Mouse (Mus musculus) liver (tissue): ENCODE measurements around the gene Tnni1.
A peak's percentile ranks its signal among the peaks of the same experiment; 100 is the strongest.

Experiments used
- DNase-seq: peaks from one replicate; pipeline ENCODE4 v3.0.0-alpha.2; 2020; ENCODE audit warnings: mixed read lengths

The Tnni1 gene

DNA sequence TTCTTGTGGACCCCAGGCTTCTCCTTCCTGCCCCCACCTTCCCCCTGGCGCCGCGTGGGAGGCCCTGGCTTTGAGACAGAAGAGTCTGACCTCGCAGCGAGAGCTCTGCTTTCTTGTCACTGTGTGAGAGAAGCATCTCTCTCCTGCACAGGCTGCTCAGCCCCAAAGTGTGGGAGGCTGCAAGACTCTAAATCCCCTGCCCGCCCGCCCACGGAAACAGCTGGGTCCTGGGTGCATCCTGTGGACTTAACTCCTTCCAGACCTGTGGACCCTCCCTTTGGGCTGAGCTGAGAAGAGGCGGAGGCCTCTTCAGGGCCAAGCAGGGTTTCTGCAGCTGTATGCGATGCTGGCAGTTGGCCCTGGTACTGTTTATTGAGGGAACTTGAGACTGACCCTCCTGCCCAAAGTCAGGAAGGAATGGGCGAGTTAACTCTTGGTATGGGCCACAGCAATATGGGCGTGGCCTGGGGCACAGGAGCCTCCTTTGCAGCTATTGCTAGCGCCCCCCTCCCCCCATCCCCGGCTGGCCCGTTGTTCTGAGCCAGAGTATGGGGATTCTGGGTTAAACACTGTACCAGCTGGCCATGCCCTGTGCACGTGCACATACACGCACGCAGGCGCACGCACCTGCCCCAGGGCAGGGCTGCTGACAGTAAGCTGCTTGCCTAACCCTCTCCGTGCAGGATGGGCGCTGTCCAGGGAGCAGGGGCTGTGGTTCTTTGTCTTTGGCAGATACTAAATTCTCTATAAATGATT is at the start of gene Tnni1:
Tnni1 (plus strand) TSS at position 655 of the 756 bp plus-strand sequence.
- peak; percentile 42 for DNase-seq

DNA sequence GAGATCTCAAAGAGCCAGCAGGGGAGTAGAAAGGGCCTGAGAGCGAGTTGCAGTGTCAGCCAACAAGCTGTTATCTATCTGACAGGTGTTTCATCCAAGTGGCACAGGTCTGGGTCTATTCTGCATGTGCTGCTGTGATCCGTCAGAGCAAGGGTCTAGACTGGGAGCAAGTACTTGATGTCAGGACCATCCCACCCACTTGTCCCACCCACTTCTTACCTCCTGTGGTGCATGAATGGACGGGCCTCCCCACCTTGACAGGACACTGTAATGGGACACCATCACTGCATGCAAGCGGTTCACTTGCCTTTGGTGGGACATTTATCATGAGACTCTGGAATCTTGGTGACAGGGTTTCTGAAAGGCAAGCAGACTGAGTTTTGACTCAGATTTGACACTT is 49.4 kb upstream of the Tnni1 start:
- DNase-seq = no peak

DNA sequence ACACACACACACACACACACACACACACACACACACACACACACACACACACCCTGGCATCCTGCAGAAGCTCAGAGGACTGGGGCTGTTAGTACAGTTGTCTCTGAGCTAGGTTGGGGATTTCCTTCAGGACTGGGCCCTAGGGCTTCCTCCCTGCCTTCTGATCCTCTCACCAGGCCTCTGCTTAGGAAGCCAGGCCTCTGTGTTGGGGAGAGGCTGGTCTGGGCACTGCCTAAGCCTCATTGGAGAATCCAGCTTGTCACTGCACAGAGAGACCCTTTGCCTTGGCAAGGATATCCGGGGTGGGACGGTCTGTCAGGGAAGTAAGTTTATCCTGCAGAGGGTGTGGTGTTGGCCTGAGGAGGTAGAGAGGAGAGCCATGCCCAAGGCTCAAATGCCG is 48.9 kb upstream of the Tnni1 start:
- DNase-seq = no peak

DNA sequence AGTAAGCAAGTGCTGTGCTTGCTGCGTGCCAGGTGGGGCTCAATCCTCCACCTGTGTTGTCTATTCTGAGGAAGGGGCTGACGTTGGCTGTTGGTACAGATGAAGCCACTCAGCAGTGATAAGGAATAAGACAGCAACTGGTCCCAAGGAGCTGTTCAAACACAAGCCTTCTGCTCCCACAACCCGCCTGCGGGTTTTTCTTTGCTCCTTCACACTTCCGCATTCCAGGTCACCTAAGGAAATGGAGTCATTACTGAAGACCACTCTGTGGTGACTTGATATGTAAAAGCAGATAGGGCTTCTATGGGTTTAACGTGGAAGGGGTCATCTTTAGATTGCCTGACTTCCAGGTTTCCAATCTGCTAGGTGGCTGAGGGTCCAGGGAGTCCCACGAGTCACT is 47.8 kb upstream of the Tnni1 start:
- DNase-seq = no peak

DNA sequence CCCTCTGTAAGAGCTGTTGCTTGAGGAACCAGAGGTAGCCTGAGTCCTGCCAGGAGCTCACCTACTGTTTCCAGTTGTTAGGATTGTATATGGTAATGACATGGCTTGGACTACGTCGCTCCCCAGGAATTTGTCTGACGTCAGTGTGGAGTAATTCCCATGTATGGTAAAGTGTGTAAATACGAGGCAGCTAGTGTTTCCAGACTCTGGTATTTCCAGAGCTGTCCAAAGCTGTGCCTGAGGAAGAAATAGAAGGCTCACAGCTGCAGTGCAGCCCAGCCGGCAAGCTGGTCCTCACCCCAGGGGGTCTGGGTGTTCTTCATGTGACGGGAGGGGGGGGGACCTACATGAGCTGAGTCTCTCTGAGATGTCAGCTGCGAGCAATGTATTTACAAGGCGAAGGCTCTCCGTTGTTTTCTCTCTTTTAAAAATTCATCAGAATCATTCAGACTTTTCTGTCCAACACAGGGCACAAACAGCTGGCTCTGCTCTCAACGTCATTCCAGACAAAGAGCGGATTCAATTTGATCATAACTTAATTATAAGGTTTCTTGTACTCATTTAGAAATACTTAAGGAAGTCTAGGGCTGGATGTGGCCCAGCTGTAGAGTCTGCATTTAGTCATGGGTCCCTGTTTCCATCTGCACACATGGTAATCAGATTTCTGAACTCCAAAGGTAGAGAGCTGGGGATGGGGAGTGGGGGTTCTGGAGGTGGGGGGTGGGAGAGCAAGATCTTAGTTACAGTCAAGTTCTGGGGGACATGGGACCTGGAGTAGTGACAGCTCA is 47.1 kb upstream of the Tnni1 start:
- no peak for DNase-seq

DNA sequence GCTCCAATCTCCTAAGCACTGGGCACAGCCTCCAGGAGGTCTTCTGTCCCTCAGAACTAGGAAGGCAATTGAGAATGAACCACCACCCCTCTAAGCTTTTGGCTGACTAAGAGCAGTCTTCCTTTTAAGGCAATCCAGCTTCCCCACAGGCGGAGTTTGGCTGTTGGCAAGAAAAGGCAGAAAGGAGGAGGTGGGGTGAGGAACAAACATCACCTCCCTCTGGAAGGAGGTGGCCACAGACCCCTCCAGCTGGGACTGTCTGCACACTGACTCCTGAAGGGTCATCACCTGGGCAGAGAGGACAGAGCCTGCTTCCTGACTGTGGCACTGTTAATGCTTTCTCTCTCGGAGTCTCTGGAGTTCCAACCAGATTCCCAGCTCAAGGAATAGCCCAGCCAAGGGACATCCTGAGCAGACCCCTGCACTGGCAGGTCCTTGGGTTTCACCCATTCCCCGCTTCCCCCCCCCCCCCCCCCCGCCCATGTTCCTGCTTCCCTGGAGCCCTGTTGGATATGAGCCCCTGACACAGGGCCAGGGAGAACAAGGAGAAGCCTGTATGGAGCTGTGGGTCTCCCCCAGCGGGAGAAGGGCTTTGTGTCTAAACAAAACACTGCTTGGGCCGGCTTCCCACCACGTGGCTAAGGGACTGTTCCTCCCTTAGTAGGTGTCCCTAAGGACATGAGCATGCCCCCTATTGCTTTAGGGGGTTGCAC is 44.9 kb upstream of the Tnni1 start:
- no peak for DNase-seq

DNA sequence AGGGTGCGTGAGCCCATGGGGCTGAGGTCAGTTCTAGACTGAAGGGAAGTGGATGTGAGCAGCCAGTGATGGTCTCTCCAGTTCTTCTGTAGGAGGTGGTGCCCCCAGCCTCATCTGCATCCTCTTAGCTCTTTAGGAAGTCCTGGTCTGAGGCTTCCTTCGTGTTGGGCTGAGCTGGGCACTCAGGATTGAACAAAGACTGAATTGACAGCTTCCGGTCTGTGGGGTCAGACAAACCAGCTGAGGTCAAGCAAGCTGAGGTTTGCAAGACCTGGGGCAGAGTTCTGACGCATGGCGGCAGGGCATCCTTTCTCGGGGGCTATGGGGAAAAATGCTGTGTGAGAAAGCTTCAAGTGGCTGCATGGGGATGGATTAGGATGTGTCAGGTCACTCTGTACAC is 43.8 kb upstream of the Tnni1 start:
- DNase-seq = no peak

DNA sequence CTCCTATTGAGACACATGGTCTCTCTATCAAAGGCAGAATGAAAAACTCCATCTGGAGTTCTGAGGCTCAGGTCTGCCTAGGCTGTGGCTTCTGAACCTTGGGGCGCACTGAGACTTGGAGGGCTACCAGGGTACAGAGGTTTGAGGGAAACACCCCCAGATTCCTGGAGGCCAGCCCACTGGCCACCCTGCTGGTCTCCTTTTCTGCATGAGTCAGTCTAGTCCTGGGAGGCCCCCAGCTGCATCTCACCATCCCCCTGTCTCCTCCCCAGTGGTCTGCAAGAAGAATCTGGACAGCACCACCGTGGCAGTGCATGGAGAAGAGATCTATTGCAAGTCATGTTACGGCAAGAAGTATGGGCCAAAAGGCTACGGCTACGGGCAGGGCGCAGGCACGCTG is 34.2 kb upstream of the Tnni1 start:
- no peak for DNase-seq

DNA sequence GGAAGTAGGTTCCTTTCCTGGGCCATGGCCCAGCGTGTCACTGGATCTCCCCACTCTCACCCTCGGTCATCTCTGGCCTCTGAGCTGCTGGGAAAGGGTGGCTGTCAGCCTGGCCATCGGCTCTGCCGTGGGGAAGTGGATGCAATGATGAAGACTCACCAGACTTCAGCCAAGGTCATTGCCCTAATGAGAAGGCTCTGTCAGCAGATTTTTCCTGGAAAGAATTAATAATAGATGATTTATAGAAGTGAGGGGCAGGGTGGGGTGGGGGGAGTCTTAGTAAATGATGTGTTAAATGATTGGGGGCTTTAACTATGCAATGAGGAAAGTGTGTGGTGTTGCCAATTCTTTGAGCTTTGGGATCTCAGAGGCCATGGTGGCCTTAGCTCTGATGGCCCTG is 33.0 kb upstream of the Tnni1 start:
- no peak for DNase-seq

DNA sequence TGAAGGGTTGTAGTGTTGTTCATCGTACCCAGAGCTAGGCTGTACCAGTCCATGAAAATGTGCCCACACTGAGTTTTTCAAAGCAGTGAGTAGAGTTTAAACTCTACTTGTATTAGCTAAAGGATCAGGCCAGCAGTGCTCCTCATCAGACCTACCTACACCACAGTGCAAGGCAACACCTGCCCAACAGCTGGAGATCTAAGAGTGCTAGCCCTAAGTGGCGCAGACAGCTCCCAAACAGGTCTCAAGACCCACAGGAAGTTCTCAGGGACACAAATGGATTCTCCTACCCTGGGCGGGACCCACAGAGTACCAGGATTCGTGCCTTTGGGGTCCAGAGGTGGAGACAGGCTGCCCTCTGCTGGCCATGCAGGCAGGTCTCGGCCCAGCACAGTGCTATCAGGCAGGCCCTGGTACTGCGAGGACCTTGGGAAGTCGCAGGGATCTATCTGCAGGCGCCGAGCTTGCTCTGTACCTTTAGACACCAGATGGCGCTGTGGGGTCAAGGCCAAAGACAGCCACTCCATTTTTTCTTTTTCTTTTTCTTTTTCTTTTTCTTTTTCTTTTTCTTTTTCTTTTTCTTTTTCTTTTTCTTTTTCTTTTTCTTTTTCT is 26.4 kb upstream of the Tnni1 start:
- DNase-seq = peak; percentile 91

DNA sequence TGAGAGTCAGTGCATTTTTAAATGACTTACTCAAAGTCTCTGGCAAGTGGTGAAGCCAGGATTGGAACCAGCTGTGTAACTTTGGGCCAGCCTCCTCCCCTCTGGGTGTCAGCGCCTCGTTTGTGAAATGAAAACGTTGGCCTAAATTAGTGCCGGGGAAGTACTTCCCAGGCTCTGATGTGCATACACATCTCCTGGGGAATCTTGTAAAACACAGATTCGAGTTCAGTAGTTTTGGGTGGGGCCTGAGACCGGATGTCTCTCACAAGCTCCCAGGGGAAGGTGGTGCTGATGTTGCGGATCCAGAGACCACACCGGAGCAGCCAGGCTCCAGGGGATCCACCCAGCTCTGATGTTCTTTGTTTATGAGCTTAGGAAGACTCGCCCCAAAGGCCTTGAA is 23.9 kb upstream of the Tnni1 start:
- DNase-seq = no peak

DNA sequence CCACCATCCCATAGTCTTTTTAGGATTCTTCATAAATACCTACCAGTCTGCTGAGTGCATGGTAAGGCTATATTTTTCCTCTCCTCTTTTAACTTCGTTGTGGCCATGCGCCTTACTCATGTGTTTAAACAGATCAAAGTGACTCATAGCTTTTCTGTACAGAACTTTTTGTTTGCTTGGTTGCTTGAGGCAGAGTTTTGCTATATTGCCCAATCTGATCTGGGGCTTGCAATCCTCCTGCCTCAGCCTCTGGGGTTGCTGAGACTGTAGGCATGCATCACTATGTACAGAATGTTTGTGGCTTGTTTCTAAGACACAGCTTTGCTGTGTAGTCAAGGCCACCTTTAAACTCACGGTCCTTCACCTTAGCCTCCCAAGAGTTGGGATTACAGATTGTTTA is 23.3 kb upstream of the Tnni1 start:
- no peak for DNase-seq

DNA sequence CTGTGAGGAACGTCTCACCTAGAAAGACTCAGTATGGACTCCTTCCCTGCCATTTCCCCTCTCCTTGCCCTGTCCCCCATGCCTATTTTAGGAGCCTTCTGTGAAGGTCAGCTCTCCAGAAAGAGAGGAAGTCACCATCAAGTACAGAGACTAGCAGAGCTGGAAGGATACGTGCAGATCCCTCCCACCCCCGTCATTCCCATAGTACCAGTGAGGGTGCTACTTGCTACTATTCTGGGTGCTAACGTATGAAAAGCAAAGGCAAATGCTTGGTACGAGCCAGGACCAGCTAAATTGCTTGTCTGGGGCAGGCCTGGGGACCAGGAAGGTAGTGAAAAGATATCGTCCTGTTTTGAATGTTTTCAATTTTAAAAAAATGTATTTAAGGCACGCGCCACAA is 21.9 kb upstream of the Tnni1 start:
- no peak for DNase-seq

DNA sequence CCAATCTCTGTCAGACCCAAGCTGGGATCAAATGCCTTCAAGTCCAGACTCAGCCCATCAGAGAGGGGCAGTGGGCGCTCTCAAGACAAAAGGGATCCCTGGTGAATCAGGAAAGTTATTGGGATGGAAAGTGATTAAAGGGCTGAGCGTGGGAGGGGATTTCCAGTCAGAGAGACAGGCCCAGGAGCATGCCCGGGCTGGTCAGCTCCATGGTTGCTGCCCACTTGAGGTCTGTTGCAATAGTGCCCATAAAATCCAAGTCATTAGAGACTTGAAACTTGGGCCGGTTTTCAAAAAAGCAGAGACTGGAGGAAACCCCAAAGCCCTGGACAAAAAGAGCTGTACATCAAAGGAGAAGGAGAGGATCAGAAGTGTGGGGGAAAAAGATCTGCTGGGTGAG is 19.5 kb upstream of the Tnni1 start:
- DNase-seq = no peak

DNA sequence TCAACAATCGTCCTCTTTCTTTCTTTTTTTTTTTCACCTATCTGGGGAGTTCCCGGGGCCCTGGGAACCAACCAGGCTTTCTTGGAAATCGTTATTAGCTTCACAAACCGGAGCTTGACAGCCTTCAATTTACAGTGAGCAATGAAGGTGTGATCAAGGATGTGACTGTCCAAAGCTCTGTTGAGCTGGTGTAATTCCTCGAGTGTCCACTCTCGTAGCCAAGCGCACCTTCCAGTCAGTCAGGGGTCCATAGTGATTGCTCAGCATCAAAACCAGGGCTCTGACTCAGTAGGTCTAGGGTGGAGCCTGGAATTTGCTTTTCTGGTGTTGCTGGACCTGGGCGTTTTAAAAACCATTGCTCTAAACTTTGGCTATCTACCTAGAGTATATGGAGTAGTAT is 19.0 kb upstream of the Tnni1 start:
- DNase-seq = no peak

DNA sequence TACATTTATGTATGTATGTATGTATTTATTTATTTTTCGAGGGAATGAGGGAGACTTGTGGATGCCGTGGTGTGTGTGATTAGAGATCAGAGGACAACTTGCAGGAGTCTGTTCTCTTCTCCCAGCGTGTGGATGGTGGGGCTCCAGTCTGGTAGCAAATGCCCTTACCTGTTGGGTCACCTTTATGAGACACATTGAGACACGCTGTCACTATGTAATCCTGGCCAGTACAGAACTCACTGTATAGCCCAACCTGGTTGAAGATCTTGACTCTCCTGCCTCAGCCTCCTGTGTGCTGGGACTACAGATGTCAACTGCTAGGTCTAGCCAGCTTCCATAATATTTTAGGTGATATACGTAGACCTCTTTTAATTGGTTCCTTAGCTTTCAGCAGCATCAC is 17.5 kb upstream of the Tnni1 start:
- DNase-seq = no peak

DNA sequence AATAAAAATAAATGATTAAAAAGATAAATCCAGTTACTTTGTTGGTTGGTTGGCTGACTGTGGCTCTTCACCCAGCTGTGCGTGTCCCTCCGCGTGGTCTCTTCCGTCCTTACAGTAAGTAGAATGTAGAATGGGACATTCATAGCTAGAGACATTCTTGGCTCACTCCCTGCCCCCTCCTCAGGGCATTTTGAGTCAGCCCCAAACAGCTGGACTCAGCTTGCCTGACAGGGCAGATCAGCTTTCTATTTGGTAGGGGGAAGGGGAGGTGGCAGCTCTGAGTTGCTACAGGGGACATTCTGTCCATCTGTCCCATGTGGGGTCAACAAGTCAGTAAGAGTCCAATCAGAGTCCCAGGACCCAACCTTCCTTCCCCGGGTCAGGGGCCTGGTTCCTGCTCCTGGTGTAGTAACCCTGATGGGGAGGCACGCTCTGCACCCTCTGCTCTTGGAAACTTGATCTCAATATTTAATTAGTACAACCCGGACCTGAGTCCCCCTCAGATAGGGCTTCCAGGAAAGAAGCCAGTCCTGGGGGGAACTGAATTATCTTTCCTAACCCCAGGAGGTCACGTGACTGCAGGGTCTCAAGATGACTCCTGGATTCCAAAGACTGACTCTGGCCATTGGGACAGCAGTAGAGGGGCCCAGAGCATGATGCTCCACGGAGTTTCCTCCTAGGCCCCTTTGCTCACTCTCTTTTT is 15.6 kb upstream of the Tnni1 start:
- no peak for DNase-seq

DNA sequence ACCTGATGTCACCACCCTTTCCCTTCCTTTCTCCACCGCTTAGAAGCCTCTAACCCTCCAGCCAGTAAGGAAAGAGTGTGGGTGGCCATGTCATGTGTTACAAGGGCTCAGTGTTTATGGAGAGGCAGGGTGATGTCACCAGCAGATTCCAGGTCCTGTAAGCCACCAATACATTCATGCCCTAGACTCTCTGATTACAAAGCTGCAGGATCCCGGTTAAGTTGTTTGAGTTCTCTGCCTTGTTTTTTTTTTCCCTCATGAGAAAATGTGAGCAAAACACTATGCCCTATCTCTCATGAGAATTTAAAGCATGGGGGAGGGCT is 15.1 kb upstream of the Tnni1 start:
- DNase-seq = no peak

DNA sequence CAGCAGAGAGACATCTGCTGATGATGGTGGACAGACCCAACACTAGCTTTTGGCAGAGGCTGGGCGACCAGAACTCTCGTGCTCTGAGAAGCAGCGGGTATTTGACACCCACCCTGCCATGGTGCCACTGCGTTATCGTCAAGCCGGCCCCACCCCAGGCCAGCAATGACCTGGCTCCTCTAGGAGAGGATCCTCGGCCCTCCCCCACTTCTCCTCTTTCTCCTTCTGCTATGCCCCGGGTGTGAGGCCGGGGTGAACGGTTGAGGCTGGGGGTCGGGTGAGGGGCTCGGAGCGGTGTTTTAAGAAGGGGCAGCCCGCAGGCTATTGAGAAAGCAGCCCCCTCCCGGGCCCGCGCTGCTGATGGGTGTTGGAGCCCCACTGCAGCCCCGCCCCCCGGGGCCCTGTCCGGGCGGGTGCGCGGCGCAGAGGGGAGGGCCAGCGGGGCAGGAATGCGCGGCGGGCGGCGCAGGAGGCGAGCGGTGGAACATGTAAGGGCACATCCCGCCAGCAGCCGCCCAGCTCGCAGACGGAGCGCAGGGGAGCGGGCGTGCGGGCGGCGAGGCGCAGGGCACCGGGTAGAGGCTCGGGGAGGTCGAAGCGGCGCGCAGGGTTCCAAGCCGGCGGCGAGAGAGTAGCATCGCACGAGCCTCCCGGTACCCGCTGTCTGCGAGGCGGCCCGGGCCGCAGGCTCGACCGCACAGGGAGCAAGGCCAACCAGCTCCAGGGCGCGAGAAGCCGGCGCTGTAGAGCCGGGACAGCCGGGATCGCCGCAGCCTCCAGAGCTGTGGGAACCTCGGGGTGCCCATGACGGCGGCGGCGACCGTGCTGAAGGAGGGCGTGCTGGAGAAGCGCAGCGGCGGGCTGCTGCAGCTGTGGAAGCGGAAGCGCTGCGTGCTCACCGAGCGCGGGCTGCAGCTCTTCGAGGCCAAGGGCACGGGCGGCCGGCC is 13.3 kb upstream of the Tnni1 start, which contains the start of gene Phlda3:
Phlda3 (plus strand) TSS at position 475 of the 947 bp plus-strand sequence.
- peak; percentile 72 for DNase-seq

DNA sequence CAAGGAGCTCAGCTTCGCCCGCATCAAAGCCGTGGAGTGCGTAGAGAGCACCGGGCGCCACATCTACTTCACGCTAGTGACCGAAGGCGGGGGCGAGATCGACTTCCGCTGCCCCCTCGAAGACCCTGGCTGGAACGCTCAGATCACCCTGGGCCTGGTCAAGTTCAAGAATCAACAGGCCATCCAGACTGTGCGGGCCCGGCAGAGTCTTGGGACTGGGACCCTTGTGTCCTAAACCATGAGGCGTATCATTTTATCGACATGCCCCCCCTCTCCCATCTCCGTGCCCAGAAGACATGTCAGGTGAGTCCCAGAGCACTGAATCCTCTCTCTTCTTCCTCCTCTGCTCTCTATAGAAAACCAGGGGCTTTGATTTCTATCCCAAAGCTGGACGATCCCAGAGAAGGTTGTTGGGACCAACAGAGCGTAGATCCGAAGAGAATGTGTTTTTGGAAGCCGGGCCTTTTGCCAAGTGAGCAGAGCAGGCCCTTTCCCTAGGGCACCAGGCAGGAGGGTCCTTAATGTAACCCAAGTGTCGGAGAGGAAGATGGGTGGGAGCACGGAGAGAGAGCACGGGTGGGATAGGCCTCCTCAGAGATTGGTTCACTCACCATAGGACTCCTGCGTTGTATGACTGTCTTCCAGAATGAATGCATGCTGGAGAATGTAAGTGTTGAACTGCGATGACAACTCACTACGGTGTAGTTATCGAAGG is 12.5 kb upstream of the Tnni1 start:
- no peak for DNase-seq

DNA sequence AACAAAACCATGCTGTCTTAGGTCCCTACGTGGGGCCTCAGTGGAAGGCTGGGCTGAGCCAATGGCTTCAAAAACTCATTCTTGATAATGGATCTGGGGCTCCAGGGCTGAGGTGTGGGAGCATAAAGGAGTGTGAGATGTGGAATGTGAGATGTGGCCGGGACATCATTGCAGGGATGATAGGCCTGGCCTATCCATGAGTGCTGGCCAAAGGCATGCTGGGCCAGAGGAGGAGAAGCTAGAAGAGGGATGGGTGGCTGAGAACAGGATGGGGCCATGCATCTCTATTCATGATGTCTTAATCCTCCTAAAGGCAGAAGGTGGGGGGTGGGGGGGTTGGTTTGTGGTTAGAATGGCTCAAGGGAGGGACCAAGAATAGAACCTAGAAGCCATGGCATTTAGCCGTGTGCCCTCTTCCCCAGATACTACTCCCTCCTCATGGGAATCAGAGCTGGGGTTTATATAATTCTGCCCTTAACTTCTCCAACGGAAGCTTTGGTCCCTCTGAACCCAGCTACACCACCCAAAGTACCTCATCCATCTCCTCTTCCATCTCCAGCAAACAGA is 11.8 kb upstream of the Tnni1 start:
- DNase-seq = no peak
